Mouse (Mus musculus) cortical plate, adult 2 months (tissue): ENCODE results near the gene Ackr2. TPM values are rescaled to one million over a fixed set of nuclear protein-coding genes. Genes with fewer than 3 reads are reported as not detected.

Experiments
- H3K27ac ChIP-seq: fragments of 200-500 bp; 2 replicates; pipeline ENCODE4 v1.5.1; 2012; ENCODE audit warnings: low read length, control low read depth, inconsistent platforms; ENCODE audit not compliant: insufficient read depth
- H3K4me1 ChIP-seq: fragments of 200-500 bp; 2 replicates; pipeline ENCODE4 v1.6.1; 2011; ENCODE audit warnings: low read length; ENCODE audit not compliant: control insufficient read depth, insufficient read depth
- H3K4me3 ChIP-seq: fragments of 200-500 bp; 2 replicates; pipeline ENCODE4 v1.5.1; 2011; ENCODE audit warnings: mild to moderate bottlenecking, low read length, control low read depth; ENCODE audit not compliant: insufficient read depth
- CTCF ChIP-seq: fragments of 200-500 bp; IDR thresholded peaks from 2 replicates; pipeline ENCODE4 v1.5.1; 2011; ENCODE audit warnings: mild to moderate bottlenecking, control low read depth, low read length; ENCODE audit not compliant: insufficient read depth; ENCODE audit errors: extremely low read depth
- POLR2A ChIP-seq: fragments of 200-500 bp; IDR thresholded peaks from 2 replicates; pipeline ENCODE4 v1.6.1; 2011; ENCODE audit warnings: mild to moderate bottlenecking, low read length, control low read depth; ENCODE audit not compliant: insufficient read depth; ENCODE audit errors: extremely low read depth
- polyA plus RNA-seq: library from polyadenylated mRNA; depleted of rRNA; stranded (reverse); fragments of >200 nt; gene quantifications from 2 replicates; pipeline ENCODE4 v1.2.3, GENCODE M21; 2012

The Ackr2 gene
- polyA plus RNA-seq, 1 experiment, result 4.7 TPM

DNA sequence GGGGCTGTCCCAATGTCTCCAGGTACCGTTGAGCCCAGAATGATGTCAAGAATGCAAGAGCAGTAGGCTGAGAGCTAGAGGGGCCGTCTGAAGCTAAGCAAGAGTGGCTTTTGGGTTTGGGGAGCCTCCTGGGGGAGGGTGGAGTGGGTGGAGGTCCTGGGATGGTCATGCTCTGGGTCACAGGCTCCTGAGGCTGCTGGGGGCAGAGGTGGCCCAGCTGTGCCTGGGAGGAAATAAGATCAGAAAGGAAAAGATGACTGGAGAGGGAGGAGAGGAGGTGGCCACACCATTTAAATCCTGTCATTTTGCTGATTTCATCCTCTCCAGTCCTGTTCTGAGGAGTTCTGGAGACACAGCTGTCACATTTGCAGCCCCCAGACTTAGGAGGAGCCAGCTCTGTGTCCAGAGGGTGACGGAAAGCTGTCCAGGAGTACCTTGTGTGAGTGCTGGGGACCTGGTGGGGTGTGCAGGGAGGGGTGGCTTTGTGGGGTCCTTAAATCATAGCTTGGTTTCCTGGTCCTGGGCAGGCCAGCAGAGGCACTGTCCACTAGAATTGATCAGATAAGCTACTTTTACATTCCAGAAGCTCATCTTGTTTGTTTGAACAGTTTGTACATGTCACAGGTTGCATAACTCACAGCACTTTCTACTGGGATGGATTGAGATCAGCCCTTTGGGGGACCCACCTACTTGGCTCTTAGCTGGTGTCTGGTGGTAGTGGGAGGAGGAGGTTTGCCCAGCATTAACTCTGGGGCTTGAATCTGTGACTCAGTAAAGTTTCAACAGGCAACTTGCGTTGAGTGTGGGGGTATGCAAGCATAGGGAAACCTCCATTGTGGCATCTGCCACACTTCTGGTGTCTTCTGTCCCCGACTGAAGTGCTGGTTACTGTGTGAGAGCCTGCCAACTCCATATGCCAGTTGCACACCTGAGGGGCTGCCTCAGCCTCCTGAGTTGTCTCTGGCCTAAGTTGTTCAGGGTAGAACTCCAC lies 3.9 kb downstream of the Ackr2 start:
- Histone ChIP-seq H3K4me1 (peaks cover 6% of the 10 kb centered on the region; the same call in 1 of the 2 replicates), H3K4me3 (no peak overlapping the region), H3K27ac (no peak overlapping the region)
- TF ChIP-seq POLR2A (no peak), CTCF (no peak)

DNA sequence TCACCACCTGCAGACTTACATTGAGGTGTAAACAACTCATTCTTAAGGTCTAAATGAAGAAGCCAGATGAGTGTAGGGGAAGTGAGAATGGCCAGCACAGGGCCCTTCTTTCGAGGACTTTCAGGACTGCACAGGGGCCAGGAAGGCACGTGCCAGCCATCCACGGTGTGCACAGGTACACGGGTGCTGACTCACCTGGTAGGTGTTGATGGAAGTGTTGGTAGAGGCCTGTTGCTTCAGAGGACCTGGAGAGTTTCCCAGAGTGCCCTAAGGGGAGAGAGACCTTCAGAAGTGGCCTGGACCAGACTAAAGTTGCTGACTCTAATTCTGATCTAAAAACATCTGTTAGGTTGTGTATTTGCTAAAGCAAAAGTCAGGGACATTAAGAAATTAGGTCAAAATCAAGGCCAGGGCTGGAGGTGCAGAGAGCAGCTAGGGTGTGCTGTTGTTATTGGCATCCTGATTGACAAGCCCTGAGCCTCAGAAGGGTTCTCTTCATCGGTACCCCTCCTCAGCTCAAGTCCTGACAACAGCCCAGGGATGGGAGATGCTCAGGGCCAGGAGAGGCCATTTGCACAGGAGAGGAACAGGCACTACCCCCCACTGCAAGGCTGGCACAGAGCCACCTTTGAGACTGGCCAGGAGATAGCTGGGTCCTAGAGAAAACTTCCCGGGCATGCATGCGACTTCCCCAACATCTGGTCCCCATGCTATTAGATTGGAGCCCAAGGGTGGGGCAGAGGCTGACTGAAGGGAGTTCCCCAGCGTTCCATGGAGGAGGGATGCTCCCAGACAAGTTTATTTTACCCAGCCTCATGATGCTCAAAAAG lies 5.5 kb downstream of the Ackr2 start:
- TF ChIP-seq POLR2A, result no peak
- no peak for TF ChIP-seq CTCF
- Histone ChIP-seq H3K4me3 (no peak overlapping the region), H3K4me1 (peaks cover 6% of the 10 kb centered on the region; the same call in 1 of the 2 replicates), H3K27ac (no peak overlapping the region)

- Histone ChIP-seq H3K4me1 (peaks cover 6% of the 10 kb centered on the region; the same call in 1 of the 2 replicates), H3K27ac (no peak overlapping the region), H3K4me3 (no peak overlapping the region)
- TF ChIP-seq POLR2A (no peak), CTCF (no peak)
Measured at GRCm38 (mm10) chr9:121904319-121904718, 6.2 kb downstream of the Ackr2 start.

DNA sequence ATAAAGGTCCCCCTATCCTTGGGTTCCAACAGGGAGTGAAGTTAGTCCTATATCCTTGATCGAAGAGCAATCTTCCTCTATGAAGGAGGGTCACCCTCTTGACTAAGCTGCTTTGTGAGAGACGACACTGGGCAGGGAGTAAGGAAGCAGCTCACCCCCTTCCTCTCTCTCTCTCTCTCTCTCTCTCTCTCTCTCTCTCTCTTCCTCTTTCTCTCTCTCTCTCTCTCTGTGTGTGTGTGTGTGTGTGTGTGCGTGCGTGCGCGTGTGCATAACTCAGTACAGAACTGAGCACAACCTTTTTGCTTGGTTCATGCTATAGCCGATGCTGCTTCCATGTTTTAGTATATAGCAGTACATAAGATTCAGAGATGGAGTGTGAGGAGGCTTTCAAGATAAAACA lies 6.8 kb downstream of the Ackr2 start:
- Histone ChIP-seq H3K27ac (no peak overlapping the region), H3K4me1 (peaks cover 6% of the 10 kb centered on the region; the same call in 1 of the 2 replicates), H3K4me3 (no peak overlapping the region)
- TF ChIP-seq CTCF (no peak), POLR2A (no peak)

- H3K4me1 ChIP-seq, result peaks cover 6% of the 10 kb centered on the region; the same call in 1 of the 2 replicates
- TF ChIP-seq POLR2A (no peak), CTCF (no peak)
- peak overlapping the region; percentile 10; the same call in 1 of the 2 replicates for H3K27ac ChIP-seq
- no peak overlapping the region for H3K4me3 ChIP-seq
Measured at GRCm38 (mm10) chr9:121905556-121906185, 7.5 kb downstream of the Ackr2 start.

GRCm38 (mm10) chr9:121906456-121906855 lies 8.3 kb downstream of the Ackr2 start:
- TF ChIP-seq CTCF, result no peak
- TF ChIP-seq POLR2A, result no peak
- H3K4me1 ChIP-seq, result peaks cover 6% of the 10 kb centered on the region; the same call in 1 of the 2 replicates
- peak overlapping the region; percentile 82 for H3K27ac ChIP-seq
- no peak overlapping the region; the same call in 1 of the 2 replicates for H3K4me3 ChIP-seq

GRCm38 (mm10) chr9:121907356-121908070 lies 9.4 kb downstream of the Ackr2 start:
- TF ChIP-seq CTCF, result no peak
- TF ChIP-seq POLR2A, result no peak
- H3K4me1 ChIP-seq, result peaks cover 6% of the 10 kb centered on the region; the same call in 1 of the 2 replicates
- no peak overlapping the region for H3K27ac ChIP-seq
- H3K4me3 ChIP-seq, result no peak overlapping the region

- Histone ChIP-seq H3K27ac (no peak overlapping the region), H3K4me1 (peaks cover 6% of the 10 kb centered on the region; the same call in 1 of the 2 replicates), H3K4me3 (no peak overlapping the region)
- TF ChIP-seq POLR2A (no peak), CTCF (no peak)
Measured at GRCm38 (mm10) chr9:121908321-121908720, 10.2 kb downstream of the Ackr2 start.

- TF ChIP-seq POLR2A (no peak), CTCF (no peak)
- peaks cover 6% of the 10 kb centered on the region; the same call in 1 of the 2 replicates for H3K4me1 ChIP-seq
- no peak overlapping the region for H3K4me3 ChIP-seq
- H3K27ac ChIP-seq, result no peak overlapping the region
Measured at GRCm38 (mm10) chr9:121909635-121910034, 11.5 kb downstream of the Ackr2 start.

DNA sequence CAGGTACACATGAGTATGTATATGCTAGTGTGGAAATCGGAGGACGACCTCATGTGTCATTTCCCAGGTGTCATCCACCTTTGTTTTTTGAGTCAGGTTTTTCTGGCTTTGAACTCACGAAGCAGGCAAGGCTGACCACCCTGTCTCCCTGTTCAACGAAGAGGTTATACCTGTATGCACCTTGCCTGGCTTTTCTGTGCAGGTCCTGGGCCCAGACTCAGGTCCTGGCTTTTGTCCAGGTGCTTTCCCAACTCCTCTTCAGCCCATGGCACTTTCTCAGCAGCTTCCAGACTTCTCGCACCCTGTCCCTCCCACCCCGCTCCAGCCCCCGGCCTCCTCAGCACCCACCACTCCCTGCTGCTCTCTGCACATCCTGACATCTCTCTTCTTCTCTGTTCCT lies 13.0 kb downstream of the Ackr2 start:
- peaks cover 2% of the 10 kb centered on the region; the same call in 1 of the 2 replicates for H3K4me1 ChIP-seq
- TF ChIP-seq CTCF, result no peak
- TF ChIP-seq POLR2A, result no peak
- no peak overlapping the region for H3K27ac ChIP-seq
- no peak overlapping the region for H3K4me3 ChIP-seq
